Mouse (Mus musculus): ENCODE results near the gene Dhx30. TPM values are rescaled to one million over a fixed set of nuclear protein-coding genes. Genes with fewer than 3 reads are reported as not detected.
"Not testable (repeated sequence)": the region's sequence is repeated elsewhere in the genome, so short reads cannot be mapped to it uniquely, and the experiment has no call there.

Gene Dhx30
- polyA plus RNA-seq, 1 experiment from 2014 or later, result 198 TPM

DNA sequence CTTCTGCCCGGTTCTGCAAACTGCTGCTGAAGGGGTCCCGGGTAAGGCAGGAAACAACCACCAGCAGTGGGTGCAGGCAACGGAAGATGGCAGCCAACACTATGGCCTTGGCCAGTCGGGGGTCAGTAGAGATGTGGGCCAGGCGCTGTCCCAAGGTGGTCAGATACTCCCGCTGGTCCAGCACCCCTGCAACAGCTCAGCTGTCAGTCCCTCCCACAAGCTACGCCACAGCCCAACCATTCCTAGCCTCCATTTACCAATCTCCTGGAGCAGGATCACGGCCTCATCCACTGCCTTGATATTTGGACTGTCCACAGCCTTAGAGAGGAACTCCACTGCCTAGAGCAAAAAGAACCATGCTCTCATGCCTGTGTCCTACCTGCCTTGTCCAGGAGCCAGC lies 31.9 kb downstream of the Dhx30 start:
- Histone ChIP-seq H3K27ac (no peak overlapping the region), H3K27me3 (no peaks in the 10 kb centered on the region), H3K9me3 (no peaks in the 10 kb centered on the region), H3K4me2 (replicated peaks) (no peak overlapping the region), H3K36me3 (peaks cover 84% of the 10 kb centered on the region), H3K4me3 (no peak overlapping the region), H3K4me1 (no peaks in the 10 kb centered on the region), H3K9ac (no peak overlapping the region)
- no peak for ATAC-seq (ENCODE audit: insufficient number of reproducible peaks, insufficient read depth, low FRiP score, low TSS enrichment)
- WGBS, result 94% methylated on average over 8 of the region's 8 CpGs

DNA sequence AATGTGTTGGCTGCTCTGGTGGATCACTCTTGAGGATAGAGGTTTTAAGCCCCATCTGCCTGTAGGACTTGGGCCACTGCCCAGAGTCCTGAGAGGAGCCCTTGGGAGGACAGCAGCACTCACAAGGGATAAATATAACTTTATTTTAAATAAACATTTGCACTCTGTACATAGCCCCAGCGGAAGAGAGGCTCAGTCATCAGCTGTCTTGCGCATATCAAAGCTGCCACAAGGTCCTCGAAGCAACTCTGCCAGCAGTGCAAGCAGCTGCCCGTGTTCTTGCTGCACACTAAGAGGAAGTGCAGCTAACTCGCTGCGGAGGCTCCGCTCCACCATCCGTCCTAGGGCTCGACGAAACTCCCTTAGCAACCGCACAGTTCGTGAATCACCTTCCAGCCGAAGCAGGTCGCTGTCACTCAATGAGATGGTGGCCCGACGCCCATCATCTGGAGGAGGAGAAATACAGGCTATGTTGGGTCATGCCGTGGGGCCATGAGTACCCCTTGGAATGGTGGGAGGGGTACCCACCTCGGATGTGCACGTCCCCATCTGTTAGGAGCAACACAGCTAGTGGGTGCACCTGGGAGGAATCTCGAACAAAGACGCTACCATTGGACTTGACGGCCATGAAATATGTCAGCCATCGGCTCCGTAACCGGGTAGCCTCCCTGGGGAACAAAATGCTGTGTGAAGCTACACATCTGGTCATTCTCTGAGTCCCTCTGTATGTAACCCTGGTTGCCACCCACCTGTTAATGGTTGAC lies 33.2 kb downstream of the Dhx30 start:
- no peak for ATAC-seq (ENCODE audit: insufficient number of reproducible peaks, insufficient read depth, low FRiP score, low TSS enrichment)
- H3K36me3 ChIP-seq, result peaks cover 83% of the 10 kb centered on the region
- 89% methylated on average over 25 of the region's 25 CpGs for WGBS

GRCm38 (mm10) chr9:110081066-110081465 lies 36.6 kb downstream of the Dhx30 start:
- H3K27me3 ChIP-seq, result no peaks in the 10 kb centered on the region
- ATAC-seq (ENCODE audit: insufficient number of reproducible peaks, insufficient read depth, low FRiP score, low TSS enrichment), result no peak
- WGBS, result 79% methylated on average over 3 of the region's 3 CpGs
- H3K9ac ChIP-seq, result no peak overlapping the region
- H3K27ac ChIP-seq, result no peak overlapping the region
- H3K36me3 ChIP-seq, result peaks cover 61% of the 10 kb centered on the region
- H3K4me3 ChIP-seq, result no peak overlapping the region
- no peaks in the 10 kb centered on the region for H3K4me1 ChIP-seq
- H3K9me3 ChIP-seq, result no peaks in the 10 kb centered on the region
- H3K4me2 ChIP-seq (replicated peaks), result no peak overlapping the region

More for the DNA sequence above, 33.2 kb downstream of the Dhx30 start:
- Histone ChIP-seq H3K9ac (no peak overlapping the region), H3K27me3 (no peaks in the 10 kb centered on the region), H3K27ac (no peak overlapping the region), H3K9me3 (no peaks in the 10 kb centered on the region), H3K4me3 (no peak overlapping the region), H3K4me2 (replicated peaks) (no peak overlapping the region), H3K4me1 (no peaks in the 10 kb centered on the region)

GRCm38 (mm10) chr9:110076468-110076867 lies 41.2 kb downstream of the Dhx30 start:
- H3K36me3 ChIP-seq, result peaks cover 51% of the 10 kb centered on the region
- not testable (repeated sequence) for H3K9me3 ChIP-seq; H3K27me3 ChIP-seq; H3K4me1 ChIP-seq; H3K27ac ChIP-seq; ATAC-seq (ENCODE audit: insufficient number of reproducible peaks, insufficient read depth, low FRiP score, low TSS enrichment); H3K9ac ChIP-seq; H3K4me2 ChIP-seq (replicated peaks); H3K4me3 ChIP-seq
- 74% methylated on average over 4 of the region's 7 CpGs for WGBS

GRCm38 (mm10) chr9:110071843-110072242 lies 45.8 kb downstream of the Dhx30 start:
- Histone ChIP-seq H3K27me3 (no peaks in the 10 kb centered on the region), H3K9ac (no peak overlapping the region), H3K36me3 (peaks cover 60% of the 10 kb centered on the region), H3K27ac (no peak overlapping the region), H3K4me1 (no peaks in the 10 kb centered on the region), H3K4me3 (no peak overlapping the region), H3K4me2 (replicated peaks) (no peak overlapping the region), H3K9me3 (no peaks in the 10 kb centered on the region)
- WGBS, result 0% methylated on average over 1 of the region's 1 CpGs
- ATAC-seq (ENCODE audit: insufficient number of reproducible peaks, insufficient read depth, low FRiP score, low TSS enrichment), result peak; percentile 72; the same call in 1 of the 2 replicates

DNA sequence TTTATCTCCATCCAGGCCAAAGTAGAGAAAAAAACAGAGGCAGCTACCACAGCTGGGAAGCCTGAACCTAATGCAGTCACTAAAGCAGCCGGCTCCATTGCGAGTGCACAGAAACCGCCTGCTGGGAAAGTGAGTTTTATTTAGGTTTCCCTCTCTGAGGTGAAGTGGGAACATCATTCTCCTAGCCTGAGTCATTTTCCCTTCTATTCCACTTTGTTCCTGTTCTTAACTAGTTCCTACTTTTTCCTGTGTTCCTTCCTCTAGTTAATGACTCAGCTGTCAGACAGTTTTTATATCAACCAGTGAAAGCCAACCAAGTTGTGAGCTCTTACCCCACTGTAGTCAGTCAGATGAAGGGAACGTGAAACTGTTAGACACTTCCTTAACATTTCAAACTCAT lies 46.6 kb downstream of the Dhx30 start:
- no peak for ATAC-seq (ENCODE audit: insufficient number of reproducible peaks, insufficient read depth, low FRiP score, low TSS enrichment)

GRCm38 (mm10) chr9:110070358-110070757 lies 47.3 kb downstream of the Dhx30 start:
- Histone ChIP-seq H3K9ac (no peak overlapping the region), H3K27ac (no peak overlapping the region), H3K9me3 (no peaks in the 10 kb centered on the region), H3K4me3 (no peak overlapping the region), H3K36me3 (peaks cover 63% of the 10 kb centered on the region), H3K27me3 (no peaks in the 10 kb centered on the region), H3K4me1 (no peaks in the 10 kb centered on the region), H3K4me2 (replicated peaks) (no peak overlapping the region)
- no peak for ATAC-seq (ENCODE audit: insufficient number of reproducible peaks, insufficient read depth, low FRiP score, low TSS enrichment)
- 88% methylated on average over 9 of the region's 9 CpGs for WGBS

More for the DNA sequence above, 46.6 kb downstream of the Dhx30 start:
- H3K4me2 ChIP-seq (replicated peaks), result no peak overlapping the region
- H3K9me3 ChIP-seq, result no peaks in the 10 kb centered on the region
- no peak overlapping the region for H3K27ac ChIP-seq
- H3K9ac ChIP-seq, result no peak overlapping the region
- no peaks in the 10 kb centered on the region for H3K27me3 ChIP-seq
- H3K4me3 ChIP-seq, result no peak overlapping the region
- peaks cover 63% of the 10 kb centered on the region for H3K36me3 ChIP-seq
- WGBS, result 84% methylated on average over 4 of the region's 4 CpGs
- H3K4me1 ChIP-seq, result no peaks in the 10 kb centered on the region

DNA sequence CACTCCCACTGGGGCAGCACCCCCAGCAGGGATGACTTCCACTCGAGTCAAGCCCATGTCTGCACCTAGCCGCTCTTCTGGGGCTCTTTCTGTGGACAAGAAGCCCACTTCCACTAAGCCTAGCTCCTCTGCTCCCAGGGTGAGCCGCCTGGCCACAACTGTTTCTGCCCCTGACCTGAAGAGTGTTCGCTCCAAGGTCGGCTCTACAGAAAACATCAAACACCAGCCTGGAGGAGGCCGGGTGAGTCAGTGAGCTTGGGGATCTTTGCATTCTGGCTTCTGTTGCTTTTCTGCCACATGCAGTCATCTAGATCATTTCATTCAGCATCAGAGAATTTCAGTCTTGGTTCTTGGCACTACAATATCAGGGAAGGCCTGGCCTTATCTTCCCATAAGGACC lies 48.9 kb downstream of the Dhx30 start:
- Histone ChIP-seq H3K9ac (no peak overlapping the region), H3K9me3 (no peaks in the 10 kb centered on the region), H3K4me3 (no peak overlapping the region), H3K4me2 (replicated peaks) (no peak overlapping the region), H3K27me3 (no peaks in the 10 kb centered on the region), H3K36me3 (peaks cover 61% of the 10 kb centered on the region), H3K4me1 (no peaks in the 10 kb centered on the region), H3K27ac (no peak overlapping the region)
- ATAC-seq (ENCODE audit: insufficient number of reproducible peaks, insufficient read depth, low FRiP score, low TSS enrichment), result no peak
- 91% methylated on average over 6 of the region's 6 CpGs for WGBS

GRCm38 (mm10) chr9:110064641-110065040 lies 53.0 kb downstream of the Dhx30 start:
- H3K9ac ChIP-seq, result no peak overlapping the region
- H3K27me3 ChIP-seq, result no peaks in the 10 kb centered on the region
- no peak overlapping the region for H3K27ac ChIP-seq
- H3K4me1 ChIP-seq, result no peaks in the 10 kb centered on the region
- H3K4me2 ChIP-seq (replicated peaks), result no peak overlapping the region
- no peak overlapping the region for H3K4me3 ChIP-seq
- H3K9me3 ChIP-seq, result no peaks in the 10 kb centered on the region
- peaks cover 38% of the 10 kb centered on the region for H3K36me3 ChIP-seq
- no peak for ATAC-seq (ENCODE audit: insufficient number of reproducible peaks, insufficient read depth, low FRiP score, low TSS enrichment)

DNA sequence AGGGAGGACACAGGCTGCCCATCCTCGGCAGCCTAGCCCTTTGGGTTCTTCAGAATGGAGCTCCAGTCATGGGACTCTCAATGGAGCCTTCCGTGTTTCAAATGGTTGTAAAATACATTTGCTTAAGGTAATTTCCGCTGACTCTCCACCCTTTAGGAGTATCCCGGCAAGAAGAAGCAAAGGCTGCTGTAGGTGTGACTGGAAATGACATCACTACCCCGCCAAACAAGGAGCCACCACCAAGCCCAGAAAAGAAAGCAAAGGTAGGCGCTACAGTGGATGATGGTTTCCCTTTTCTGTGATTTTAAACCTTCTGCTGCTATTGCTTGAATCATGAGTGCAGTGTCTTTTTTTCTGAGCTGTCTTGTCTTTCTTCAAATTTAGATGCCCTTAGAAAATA lies 54.8 kb downstream of the Dhx30 start:
- no peaks in the 10 kb centered on the region for H3K9me3 ChIP-seq
- WGBS, result 92% methylated on average over 6 of the region's 6 CpGs
- ATAC-seq (ENCODE audit: insufficient number of reproducible peaks, insufficient read depth, low FRiP score, low TSS enrichment), result no peak

GRCm38 (mm10) chr9:110062405-110062804 lies 55.2 kb downstream of the Dhx30 start:
- no peak overlapping the region for H3K27ac ChIP-seq
- 84% methylated on average over 7 of the region's 7 CpGs for WGBS
- ATAC-seq (ENCODE audit: insufficient number of reproducible peaks, insufficient read depth, low FRiP score, low TSS enrichment), result no peak
- no peak overlapping the region for H3K4me3 ChIP-seq
- H3K4me2 ChIP-seq (replicated peaks), result no peak overlapping the region
- H3K36me3 ChIP-seq, result peaks cover 16% of the 10 kb centered on the region; the same call in 1 of the 2 replicates
- H3K9me3 ChIP-seq, result no peaks in the 10 kb centered on the region
- no peaks in the 10 kb centered on the region for H3K27me3 ChIP-seq
- no peak overlapping the region for H3K9ac ChIP-seq
- no peaks in the 10 kb centered on the region for H3K4me1 ChIP-seq

More for the DNA sequence above, 54.8 kb downstream of the Dhx30 start:
- Histone ChIP-seq H3K27ac (no peak overlapping the region), H3K4me3 (no peak overlapping the region), H3K27me3 (no peaks in the 10 kb centered on the region), H3K9ac (no peak overlapping the region), H3K36me3 (peaks cover 20% of the 10 kb centered on the region), H3K4me1 (no peaks in the 10 kb centered on the region), H3K4me2 (replicated peaks) (no peak overlapping the region)

- Histone ChIP-seq H3K9ac (no peak overlapping the region), H3K36me3 (0 out of 2 replicates have a peak, but pooled peaks cover 7% of the 10 kb centered on the region), H3K4me3 (no peak overlapping the region), H3K4me2 (replicated peaks) (no peak overlapping the region), H3K27ac (no peak overlapping the region), H3K9me3 (no peaks in the 10 kb centered on the region), H3K27me3 (no peaks in the 10 kb centered on the region), H3K4me1 (no peaks in the 10 kb centered on the region)
- no peak for ATAC-seq (ENCODE audit: insufficient number of reproducible peaks, insufficient read depth, low FRiP score, low TSS enrichment)
- 66% methylated on average over 2 of the region's 2 CpGs for WGBS
Observed at GRCm38 (mm10) chr9:110060761-110061160, 56.9 kb downstream of the Dhx30 start.

All from embryonic facial prominence, embryonic 12.5 days (tissue).